Mouse (Mus musculus): ENCODE measurements around the gene Nek6.

DNA sequence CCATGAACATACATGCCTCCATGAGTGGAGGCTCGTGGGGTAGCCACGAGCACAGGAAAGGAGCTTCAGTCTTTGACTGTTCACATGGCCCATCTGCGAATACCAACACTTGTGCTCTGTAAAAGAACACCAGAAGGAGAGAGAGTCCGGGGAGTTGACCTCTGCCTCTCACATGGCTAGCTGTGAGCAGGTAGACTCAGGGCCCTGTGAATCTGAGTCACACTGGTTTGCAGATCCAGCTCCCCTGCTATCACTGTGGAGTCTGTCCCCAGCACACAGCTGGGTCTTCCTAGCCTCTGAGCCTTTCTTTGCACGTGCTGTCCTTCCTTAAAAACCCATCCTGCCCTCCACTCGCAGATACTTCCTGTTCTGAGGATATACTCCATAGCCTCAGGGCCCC is 22.3 kb downstream of the Nek6 start:
- TF ChIP-seq CTCF (conservative IDR thresholded peaks at IDR 0.05; ENCODE audit: low read length): no peak
- TF ChIP-seq POU5F1 (IDR thresholded peaks at IDR 0.05; ENCODE audit: borderline replicate concordance, low read length): no peak
